Mouse (Mus musculus): ENCODE measurements around the gene Slc13a5.

The Slc13a5 gene

GRCm38 (mm10) chr11:72266960-72267560 lies at the start of gene Slc13a5:
Gene Slc13a5, minus strand, starts transcription at chr11:72267222.
- DNase-seq (ENCODE audit: low read depth, low spot score): no peak

GRCm38 (mm10) chr11:72314151-72314895 lies 47.3 kb upstream of the Slc13a5 start, which contains the start of gene Fbxo39:
Gene Fbxo39, plus strand, starts transcription at chr11:72314444.
- no peak for DNase-seq (ENCODE audit: low read depth, low spot score)

- DNase-seq (ENCODE audit: low read depth, low spot score): no peak
Observed at GRCm38 (mm10) chr11:72311355-72312001, 44.5 kb upstream of the Slc13a5 start.

- no peak for DNase-seq (ENCODE audit: low read depth, low spot score)
Observed at GRCm38 (mm10) chr11:72310491-72310890, 43.5 kb upstream of the Slc13a5 start.

GRCm38 (mm10) chr11:72308982-72309381 lies 42.0 kb upstream of the Slc13a5 start:
- DNase-seq (ENCODE audit: low read depth, low spot score): no peak

- DNase-seq (ENCODE audit: low read depth, low spot score): no peak
Observed at GRCm38 (mm10) chr11:72307461-72307860, 40.4 kb upstream of the Slc13a5 start.

GRCm38 (mm10) chr11:72302230-72302629 lies 35.2 kb upstream of the Slc13a5 start:
- DNase-seq (ENCODE audit: low read depth, low spot score): no peak

- no peak for DNase-seq (ENCODE audit: low read depth, low spot score)
Observed at GRCm38 (mm10) chr11:72301334-72301733, 34.3 kb upstream of the Slc13a5 start, which contains the start of gene Xaf1. Gene Xaf1, plus strand, starts transcription at chr11:72301629.

GRCm38 (mm10) chr11:72293116-72293515 lies 26.1 kb upstream of the Slc13a5 start:
- DNase-seq (ENCODE audit: low read depth, low spot score): no peak

GRCm38 (mm10) chr11:72287543-72287942 lies 20.5 kb upstream of the Slc13a5 start:
- DNase-seq (ENCODE audit: low read depth, low spot score): no peak

GRCm38 (mm10) chr11:72287126-72287525 lies 20.1 kb upstream of the Slc13a5 start:
- DNase-seq (ENCODE audit: low read depth, low spot score): no peak

- no peak for DNase-seq (ENCODE audit: low read depth, low spot score)
Observed at GRCm38 (mm10) chr11:72286651-72287050, 19.6 kb upstream of the Slc13a5 start.

GRCm38 (mm10) chr11:72285971-72286480 lies 19.0 kb upstream of the Slc13a5 start:
- no peak for DNase-seq (ENCODE audit: low read depth, low spot score)

- no peak for DNase-seq (ENCODE audit: low read depth, low spot score)
Observed at GRCm38 (mm10) chr11:72284532-72285182, 17.6 kb upstream of the Slc13a5 start.

GRCm38 (mm10) chr11:72283486-72284224 lies 16.6 kb upstream of the Slc13a5 start:
- DNase-seq (ENCODE audit: low read depth, low spot score): no peak

GRCm38 (mm10) chr11:72281852-72282400 lies 14.9 kb upstream of the Slc13a5 start:
- DNase-seq (ENCODE audit: low read depth, low spot score): no peak

- DNase-seq (ENCODE audit: low read depth, low spot score): no peak
Observed at GRCm38 (mm10) chr11:72281143-72281851, 14.3 kb upstream of the Slc13a5 start.

GRCm38 (mm10) chr11:72273341-72273740 lies 6.3 kb upstream of the Slc13a5 start:
- DNase-seq (ENCODE audit: low read depth, low spot score): no peak

- no peak for DNase-seq (ENCODE audit: low read depth, low spot score)
Observed at GRCm38 (mm10) chr11:72271761-72272160, 4.7 kb upstream of the Slc13a5 start.

All from retina, adult 2 months (tissue).